Mouse (Mus musculus) neutrophil, adult 5-6 weeks (primary cell): ENCODE measurements around the gene Gm8978. TPM values are rescaled to one million over a fixed set of nuclear protein-coding genes. Genes with fewer than 3 reads are reported as not detected.
"Not testable (repeated sequence)": the region's sequence is repeated elsewhere in the genome, so short reads cannot be mapped to it uniquely, and the experiment has no call there.

Experiments used
- ATAC-seq: fragments of 151-379, 151-347 bp; 2 replicates; pipeline ENCODE4 v1.8.0; 2017; ENCODE audit warnings: mild to moderate bottlenecking, moderate TSS enrichment; ENCODE audit not compliant: insufficient number of reproducible peaks, poor library complexity, low FRiP score, severe bottlenecking; ENCODE audit errors: extremely low read depth
- total RNA-seq: library from RNA; stranded (forward); fragments of 200-1000 nt; gene quantifications from 2 replicates; pipeline ENCODE4 v1.2.3, GENCODE M21; 2017

Gm8978 gene
- total RNA-seq: not detected in 2 replicates

DNA sequence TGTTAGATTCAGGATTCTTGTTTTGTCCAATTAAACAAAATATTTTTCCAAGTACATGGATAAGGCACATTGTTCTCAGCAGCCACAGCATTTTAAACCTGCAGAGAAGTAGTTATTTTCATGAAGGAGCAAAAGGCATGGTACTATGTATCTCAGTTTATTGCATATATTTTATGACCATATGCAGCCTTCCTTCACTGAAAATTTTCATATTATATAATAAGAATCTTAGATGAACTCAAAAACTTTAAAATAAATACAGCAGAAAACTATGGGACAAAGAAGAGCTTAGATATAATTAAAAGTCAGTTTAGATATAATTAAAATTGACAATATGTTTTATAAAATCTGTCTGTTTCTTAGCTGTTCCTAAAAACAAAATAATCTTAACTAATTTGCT, at the start of gene Gm8978:
TSS of gene Gm8978 (minus strand) at position 101 of the 400 bp plus-strand sequence.
- ATAC-seq: not testable (repeated sequence)

DNA sequence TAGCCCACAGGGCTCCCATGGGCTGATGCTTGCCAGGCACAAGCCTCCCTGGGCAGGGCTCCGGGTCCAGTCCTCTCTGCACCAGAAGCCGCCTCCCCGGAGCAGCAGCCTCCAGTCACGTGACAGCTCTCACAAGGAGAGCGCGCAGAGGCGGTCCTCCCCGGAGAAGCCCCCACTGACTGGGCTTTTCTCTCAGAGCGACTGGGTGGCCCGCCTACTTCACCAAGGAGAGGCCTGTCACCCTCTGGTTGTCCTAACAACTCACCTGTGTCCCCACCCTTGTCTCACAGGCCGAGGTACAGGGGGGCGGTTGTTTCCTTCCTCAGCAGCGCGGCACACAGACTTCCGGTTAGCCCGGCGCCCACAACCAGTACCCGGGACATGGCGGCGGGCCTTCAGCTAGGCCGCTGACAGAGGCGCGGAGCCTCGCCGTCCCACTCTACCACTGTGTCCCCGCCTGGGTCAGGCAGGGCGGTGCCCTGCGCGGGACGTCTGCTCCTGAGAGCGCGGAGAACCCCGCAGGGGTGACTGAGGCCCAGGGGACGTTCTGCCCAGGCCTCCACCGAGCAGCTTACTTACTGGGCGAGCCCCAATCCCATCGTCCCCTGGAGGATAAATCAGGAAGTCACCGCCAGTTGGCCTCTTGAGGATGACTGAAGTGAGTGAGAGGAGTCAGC, 35.3 kb downstream of the Gm8978 start:
- ATAC-seq: peak; percentile 73

DNA sequence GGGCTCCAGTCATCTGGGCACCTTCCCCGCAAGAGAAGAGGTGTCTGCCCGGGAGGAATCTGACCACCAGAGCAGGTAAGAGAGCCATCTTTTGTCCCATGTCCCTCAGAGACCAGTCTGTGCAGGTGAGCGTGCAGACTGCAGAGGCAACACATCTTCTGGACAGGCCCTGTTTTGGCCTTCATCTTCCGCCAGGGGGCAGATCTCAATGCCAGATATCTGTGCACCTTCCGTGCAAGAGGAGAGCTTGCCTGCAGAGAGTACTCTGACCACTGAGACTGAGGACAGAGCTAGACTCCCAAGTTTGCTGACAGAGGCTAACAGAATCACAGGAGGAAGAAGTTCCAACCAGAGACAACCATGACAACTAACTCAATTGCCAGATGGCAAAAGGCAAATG, 56.5 kb downstream of the Gm8978 start:
- ATAC-seq: not testable (repeated sequence)

Other genes starting within 250 kb of the Gm8978 start
- 1.2 TPM in 1 of 2 replicates, not detected in the other for gene Rnls, start 233.0 kb downstream of the Gm8978 start, total RNA-seq
- gene Lipo4, start 107.5 kb downstream of the Gm8978 start, total RNA-seq: not detected in 2 replicates
- gene Lipo2, start 126.1 kb upstream of the Gm8978 start, total RNA-seq: not detected in 2 replicates
- gene Lipo3, start 136.7 kb upstream of the Gm8978 start, total RNA-seq: 2.6 and 3.4 TPM in 2 replicates
- not detected in 2 replicates for gene Lipo1, start 162.2 kb upstream of the Gm8978 start, total RNA-seq